7 mouse cellular contexts compared by ENCODE assay signal in genomic region chr3:30994859-30995258, GRCm38 (mm10). TPM values are rescaled to one million over a fixed set of nuclear protein-coding genes. Genes with fewer than 3 reads are reported as not detected.
DNase-seq lines count a peak whose midpoint lies in the region; ATAC-seq and TF ChIP-seq lines count a peak whose summit lies in the region.

No protein-coding gene starts in this region.

- no peak for TF ChIP-seq POLR2A in limb, embryonic 14.5 days (IDR thresholded peaks at IDR 0.05; ENCODE audit: borderline replicate concordance, extremely low read depth, insufficient read depth, insufficient read length)

- DNase-seq in neural tube, embryonic 11.5 days (ENCODE audit: low spot score): no peak
- DNase-seq in neural tube, embryonic 10.5 days (ENCODE audit: extremely low spot score, low spot score): no peak
- no peak for DNase-seq in forebrain, embryonic 10.5 days (ENCODE audit: extremely low spot score, low spot score)
- DNase-seq in limb, embryonic 14.5 days (ENCODE audit: low spot score): no peak
- no peak for DNase-seq in stomach, postnatal 0 days (ENCODE audit: low spot score)
- DNase-seq in gastrocnemius, postnatal 4 days (ENCODE audit: low spot score in 2 of 2): no peak
- no peak for DNase-seq in cerebellum, postnatal 10 days

- H3K9ac ChIP-seq in neural tube, embryonic 11.5 days (ENCODE audit: low read length): no peak overlapping the region; the same call in 1 of the 2 replicates
- H3K9ac ChIP-seq in limb, embryonic 14.5 days (ENCODE audit: low read depth, low read length, severe bottlenecking): peak overlapping the region; percentile 85; the same call in 1 of the 2 replicates
- no peak overlapping the region for H3K9ac ChIP-seq in stomach, postnatal 0 days (ENCODE audit: low read length)

- no peaks in the 10 kb centered on the region for H3K27me3 ChIP-seq in neural tube, embryonic 11.5 days (ENCODE audit: control insufficient read depth, insufficient read depth, low read length)
- H3K27me3 ChIP-seq in forebrain, embryonic 10.5 days (ENCODE audit: poor library complexity, severe bottlenecking): no peaks in the 10 kb centered on the region
- H3K27me3 ChIP-seq in limb, embryonic 14.5 days (ENCODE audit: control insufficient read depth, insufficient read depth, low read length): no peaks in the 10 kb centered on the region
- no peaks in the 10 kb centered on the region for H3K27me3 ChIP-seq in stomach, postnatal 0 days (ENCODE audit: control insufficient read depth, insufficient read depth, low read length)

- no peaks in the 10 kb centered on the region for H3K36me3 ChIP-seq in neural tube, embryonic 11.5 days (ENCODE audit: control insufficient read depth, insufficient read depth, low read length)
- H3K36me3 ChIP-seq in forebrain, embryonic 10.5 days (replicated peaks): no peaks in the 10 kb centered on the region
- no peaks in the 10 kb centered on the region for H3K36me3 ChIP-seq in limb, embryonic 14.5 days (ENCODE audit: control insufficient read depth, insufficient read depth, low read length)
- H3K36me3 ChIP-seq in stomach, postnatal 0 days (ENCODE audit: control insufficient read depth, insufficient read depth, low read length): no peaks in the 10 kb centered on the region

- TF ChIP-seq CTCF in stomach, postnatal 0 days (IDR thresholded peaks at IDR 0.05; ENCODE audit: low read depth): no peak

- H3K4me3 ChIP-seq in neural tube, embryonic 11.5 days (ENCODE audit: low read depth, low read length): peak overlapping the region; percentile 89
- H3K4me3 ChIP-seq in forebrain, embryonic 10.5 days: peak overlapping the region; percentile 94
- H3K4me3 ChIP-seq in limb, embryonic 14.5 days (replicated peaks; ENCODE audit: low read length): peak overlapping the region; percentile 91
- H3K4me3 ChIP-seq in stomach, postnatal 0 days (ENCODE audit: low read depth, low read length): peak overlapping the region; percentile 95

- H3K9me3 ChIP-seq in neural tube, embryonic 11.5 days (ENCODE audit: control insufficient read depth, low read length): no peaks in the 10 kb centered on the region
- H3K9me3 ChIP-seq in forebrain, embryonic 10.5 days: no peaks in the 10 kb centered on the region
- no peaks in the 10 kb centered on the region for H3K9me3 ChIP-seq in limb, embryonic 14.5 days (ENCODE audit: control insufficient read depth, low read length)
- no peaks in the 10 kb centered on the region for H3K9me3 ChIP-seq in stomach, postnatal 0 days (ENCODE audit: control insufficient read depth, low read length)

- WGBS in neural tube, embryonic 11.5 days: 36% methylated on average over 6 of the region's 6 CpGs
- 26% methylated on average over 6 of the region's 6 CpGs for WGBS in forebrain, embryonic 10.5 days
- 19% methylated on average over 6 of the region's 6 CpGs for WGBS in limb, embryonic 14.5 days
- WGBS in stomach, postnatal 0 days: 18% methylated on average over 6 of the region's 6 CpGs

- peak overlapping the region; percentile 67 for H3K4me2 ChIP-seq in neural tube, embryonic 11.5 days (ENCODE audit: low read depth)
- H3K4me2 ChIP-seq in limb, embryonic 14.5 days (replicated peaks; ENCODE audit: low read depth, low read length, severe bottlenecking): peak overlapping the region; percentile 72
- peak overlapping the region; percentile 61 for H3K4me2 ChIP-seq in stomach, postnatal 0 days (replicated peaks; ENCODE audit: low read depth)

- no peak for TF ChIP-seq EP300 in stomach, postnatal 0 days (optimal IDR thresholded peaks at IDR 0.05)

- H3K4me1 ChIP-seq in neural tube, embryonic 11.5 days (ENCODE audit: control insufficient read depth, insufficient read depth, low read length): 0 out of 2 replicates have a peak, but pooled peaks cover 4% of the 10 kb centered on the region
- peaks cover 33% of the 10 kb centered on the region for H3K4me1 ChIP-seq in forebrain, embryonic 10.5 days
- peaks cover 24% of the 10 kb centered on the region for H3K4me1 ChIP-seq in limb, embryonic 14.5 days (ENCODE audit: control insufficient read depth, insufficient read depth, low read length)
- peaks cover 4% of the 10 kb centered on the region; the same call in 1 of the 2 replicates for H3K4me1 ChIP-seq in stomach, postnatal 0 days (replicated peaks; ENCODE audit: control insufficient read depth, insufficient read depth)

- no peak overlapping the region for H3K27ac ChIP-seq in neural tube, embryonic 11.5 days (ENCODE audit: low read depth, low read length)
- H3K27ac ChIP-seq in forebrain, embryonic 10.5 days: peak overlapping the region; percentile 94
- 0 out of 2 replicates have a peak overlapping the region, but pooled peaks have one; percentile 79 for H3K27ac ChIP-seq in limb, embryonic 14.5 days (replicated peaks; ENCODE audit: low read depth, low read length)
- H3K27ac ChIP-seq in stomach, postnatal 0 days (replicated peaks): peak overlapping the region; percentile 91; the same call in 1 of the 2 replicates

- no peak for ATAC-seq in neural tube, embryonic 11.5 days (ENCODE audit: insufficient read depth, low FRiP score, low TSS enrichment)
- ATAC-seq in limb, embryonic 14.5 days (ENCODE audit: low FRiP score, low read depth): no peak
- no peak for ATAC-seq in stomach, postnatal 0 days (ENCODE audit: low FRiP score, low TSS enrichment)

RNA-seq across cellular contexts. Expression of gene Prkci, which starts 0.7 kb away (rescaled TPM):
- 44.7 and 47.8 TPM in 2 replicates for polyA plus RNA-seq in neural tube, embryonic 11.5 days (2014; fragmentation: Nextera tagmentation; extraction: Ambion mirVana)
- 37.7 and 39.2 TPM in 2 replicates for polyA plus RNA-seq in forebrain, embryonic 10.5 days (2016; fragmentation: Nextera tagmentation; extraction: Ambion mirVana)
- 44.9 and 45.5 TPM in 2 replicates for polyA plus RNA-seq in limb, embryonic 14.5 days (2012; rRNA removed)
- polyA plus RNA-seq in limb, embryonic 14.5 days (2014; fragmentation: Nextera tagmentation; extraction: Ambion mirVana): 45.3 and 53.4 TPM in 2 replicates
- polyA plus RNA-seq in stomach, postnatal 0 days (2015; fragmentation: Nextera tagmentation; extraction: Ambion mirVana): 21.2 and 22.1 TPM in 2 replicates
- 10 to 100 TPM; 31.9 to 34.7 TPM for total RNA-seq in gastrocnemius, postnatal 4 days (2021)

RNA-seq across cellular contexts. Expression of gene Phc3, which starts 25.6 kb away (rescaled TPM):
- polyA plus RNA-seq in neural tube, embryonic 11.5 days (2014; fragmentation: Nextera tagmentation; extraction: Ambion mirVana): 5.2 and 5.6 TPM in 2 replicates
- polyA plus RNA-seq in forebrain, embryonic 10.5 days (2016; fragmentation: Nextera tagmentation; extraction: Ambion mirVana): 4.7 and 5.9 TPM in 2 replicates
- polyA plus RNA-seq in limb, embryonic 14.5 days (2012; rRNA removed): 16.9 and 22.3 TPM in 2 replicates
- polyA plus RNA-seq in limb, embryonic 14.5 days (2014; fragmentation: Nextera tagmentation; extraction: Ambion mirVana): 7.9 and 8.2 TPM in 2 replicates
- polyA plus RNA-seq in stomach, postnatal 0 days (2015; fragmentation: Nextera tagmentation; extraction: Ambion mirVana): 3.0 and 3.3 TPM in 2 replicates
- total RNA-seq in gastrocnemius, postnatal 4 days (2021): 10 to 100 TPM; 23.1 to 25.1 TPM
